Mouse (Mus musculus) olfactory bulb, adult 2 months (tissue): Measurements from ENCODE around the gene Lgals3bp. TPM values are rescaled to one million over a fixed set of nuclear protein-coding genes. Genes with fewer than 3 reads are reported as not detected.

Experiments
- H3K27ac ChIP-seq: fragments of 200-500 bp; 2 replicates; pipeline ENCODE4 v1.5.1; 2012; ENCODE audit warnings: low read depth, low read length; ENCODE audit not compliant: insufficient read depth
- H3K4me1 ChIP-seq: fragments of 200-500 bp; 2 replicates; pipeline ENCODE4 v1.6.1; 2012; ENCODE audit warnings: low read length; ENCODE audit not compliant: control insufficient read depth, insufficient read depth
- H3K4me3 ChIP-seq: fragments of 200-500 bp; 2 replicates; pipeline ENCODE4 v1.5.1; 2012; ENCODE audit warnings: mild to moderate bottlenecking, low read depth, low read length, moderate library complexity; ENCODE audit not compliant: insufficient read depth
- CTCF ChIP-seq: fragments of 200-500 bp; IDR thresholded peaks from 2 replicates; pipeline ENCODE4 v1.5.1; 2012; ENCODE audit warnings: low read depth, mild to moderate bottlenecking, low read length, moderate library complexity; ENCODE audit not compliant: insufficient read depth
- POLR2A ChIP-seq: fragments of 200-500 bp; IDR thresholded peaks from 2 replicates; pipeline ENCODE4 v1.6.1; 2012; ENCODE audit warnings: mild to moderate bottlenecking, low read depth, low read length, moderate library complexity; ENCODE audit not compliant: insufficient read depth
- WGBS: fragments of 180-500 bp; shearing (Covaris S2); methylation state at CpG from one replicate; pipeline ENCODE4 v1.1.7; 2018; 5-methylcytosine and 5-hydroxymethylcytosine counted together
- polyA plus RNA-seq: library from polyadenylated mRNA; stranded (reverse); fragments of >200 nt; gene quantifications from 2 replicates; pipeline ENCODE4 v1.2.4, GENCODE M21; 2012; ENCODE audit warnings: low replicate concordance; ENCODE audit not compliant: missing spikeins, insufficient read depth, insufficient read length

Lgals3bp gene
- not detected in 2 replicates for polyA plus RNA-seq

- Histone ChIP-seq H3K27ac (peak within 1 kb of the TSS; percentile 2; the same call in 1 of the 2 replicates), H3K4me3 (0 out of 2 replicates have a peak within 1 kb of the TSS, but pooled peaks have one; percentile 1), H3K4me1 (peaks cover 6% of the 10 kb centered on the region)
- WGBS, result 38% methylated on average over 7 of the region's 7 CpGs
- TF ChIP-seq CTCF, result no peak
- TF ChIP-seq POLR2A, result no peak
These were observed at the start of gene Lgals3bp for GRCm38 (mm10) chr11:118401760-118402280. Lgals3bp (minus strand) TSS chr11:118402092.

- H3K4me1 ChIP-seq, result no peaks in the 10 kb centered on the region; the same call in 1 of the 2 replicates
- no peak overlapping the region for H3K27ac ChIP-seq
- TF ChIP-seq POLR2A (no peak), CTCF (no peak)
- 72% methylated on average over 6 of the region's 6 CpGs for WGBS
- no peak overlapping the region for H3K4me3 ChIP-seq
These were observed 49.3 kb upstream of the Lgals3bp start for GRCm38 (mm10) chr11:118451211-118451610.

GRCm38 (mm10) chr11:118448385-118448784 is 46.5 kb upstream of the Lgals3bp start:
- H3K27ac ChIP-seq, result no peak overlapping the region
- 87% methylated on average over 8 of the region's 8 CpGs for WGBS
- H3K4me3 ChIP-seq, result no peak overlapping the region
- H3K4me1 ChIP-seq, result no peaks in the 10 kb centered on the region
- no peak for TF ChIP-seq POLR2A
- no peak for TF ChIP-seq CTCF

GRCm38 (mm10) chr11:118447346-118447745 is 45.5 kb upstream of the Lgals3bp start:
- WGBS, result 82% methylated on average over 4 of the region's 4 CpGs
- no peak for TF ChIP-seq POLR2A
- TF ChIP-seq CTCF, result no peak
- no peak overlapping the region for H3K4me3 ChIP-seq

GRCm38 (mm10) chr11:118445843-118446242 is 44.0 kb upstream of the Lgals3bp start:
- Histone ChIP-seq H3K4me3 (no peak overlapping the region), H3K4me1 (0 out of 2 replicates have a peak, but pooled peaks cover 3% of the 10 kb centered on the region), H3K27ac (no peak overlapping the region)
- WGBS, result 9% methylated on average over 3 of the region's 3 CpGs
- TF ChIP-seq POLR2A (no peak), CTCF (peak; percentile 65; the same call in 1 of the 2 replicates)

More at GRCm38 (mm10) chr11:118447346-118447745, 45.5 kb upstream of the Lgals3bp start:
- Histone ChIP-seq H3K4me1 (0 out of 2 replicates have a peak, but pooled peaks cover 3% of the 10 kb centered on the region), H3K27ac (no peak overlapping the region)

GRCm38 (mm10) chr11:118443201-118443970 is 41.5 kb upstream of the Lgals3bp start:
- WGBS, result 41% methylated on average over 11 of the region's 11 CpGs
- no peak overlapping the region for H3K27ac ChIP-seq
- TF ChIP-seq POLR2A (no peak), CTCF (peak; percentile 67)

GRCm38 (mm10) chr11:118442691-118443090 is 40.8 kb upstream of the Lgals3bp start:
- no peak for TF ChIP-seq CTCF
- no peak for TF ChIP-seq POLR2A
- WGBS, result 92% methylated on average over 13 of the region's 13 CpGs
- peaks cover 18% of the 10 kb centered on the region for H3K4me1 ChIP-seq
- H3K4me3 ChIP-seq, result no peak overlapping the region
- no peak overlapping the region for H3K27ac ChIP-seq

More at GRCm38 (mm10) chr11:118443201-118443970, 41.5 kb upstream of the Lgals3bp start:
- Histone ChIP-seq H3K4me1 (peaks cover 12% of the 10 kb centered on the region), H3K4me3 (no peak overlapping the region)

GRCm38 (mm10) chr11:118438665-118439414 is 36.9 kb upstream of the Lgals3bp start:
- Histone ChIP-seq H3K4me1 (peaks cover 39% of the 10 kb centered on the region), H3K27ac (no peak overlapping the region; the same call in 1 of the 2 replicates), H3K4me3 (no peak overlapping the region)
- TF ChIP-seq CTCF (no peak), POLR2A (no peak)
- WGBS, result 18% methylated on average over 11 of the region's 11 CpGs
